Mouse (Mus musculus) hindbrain, postnatal 0 days (tissue): ENCODE measurements around the gene Ehd4. TPM values are rescaled to one million over a fixed set of nuclear protein-coding genes. Genes with fewer than 3 reads are reported as not detected.

Experiments used
- ATAC-seq: fragments of 200-750 bp; cut with Nextera tagmentation; 2 replicates; pipeline ENCODE4 v1.8.0; 2017; ENCODE audit warnings: mild to moderate bottlenecking, moderate TSS enrichment, moderate library complexity
- DNase-seq: peaks from one replicate; pipeline ENCODE4 v3.0.0-alpha.2; 2015; ENCODE audit warnings: low spot score
- H3K27ac ChIP-seq: fragments of 300-500 bp; sonication (generic); 2 replicates; pipeline ENCODE4 v1.5.1; 2014; ENCODE audit warnings: mild to moderate bottlenecking
- H3K27me3 ChIP-seq: fragments of 300-500 bp; sonication (generic); 2 replicates; pipeline ENCODE4 v1.6.1; 2014; ENCODE audit warnings: low read length, mixed read lengths; ENCODE audit not compliant: insufficient read depth
- H3K36me3 ChIP-seq: fragments of 300-500 bp; sonication (generic); 2 replicates; pipeline ENCODE4 v1.6.1; 2014; ENCODE audit warnings: low read length, mixed read lengths; ENCODE audit not compliant: insufficient read depth
- H3K4me1 ChIP-seq: fragments of 300-500 bp; sonication (generic); 2 replicates; pipeline ENCODE4 v1.6.1; 2014; ENCODE audit warnings: antibody characterized with exemption, low read length, mixed read lengths; ENCODE audit not compliant: insufficient read depth
- H3K4me2 ChIP-seq: fragments of 300-500 bp; sonication (generic); 2 replicates; pipeline ENCODE4 v1.6.1; 2014; ENCODE audit warnings: low read depth, mild to moderate bottlenecking, low read length, moderate library complexity, mixed read lengths
- H3K4me3 ChIP-seq: fragments of 300-500 bp; sonication (generic); 2 replicates; pipeline ENCODE4 v1.5.1; 2014; ENCODE audit warnings: low read length
- H3K9ac ChIP-seq: fragments of 300-500 bp; sonication (generic); replicated peaks from 2 replicates; pipeline ENCODE4 v1.6.1; 2014; ENCODE audit warnings: mild to moderate bottlenecking, low read length, moderate library complexity, mixed read lengths
- H3K9me3 ChIP-seq: fragments of 300-500 bp; sonication (generic); 2 replicates; pipeline ENCODE4 v1.6.1; 2016; ENCODE audit warnings: low read length, mixed read lengths
- CTCF ChIP-seq: IDR thresholded peaks from 2 replicates; pipeline ENCODE4 v1.5.1; 2016; ENCODE audit warnings: antibody characterized with exemption, control low read depth, low read depth
- WGBS: fragments of 180-500 bp; shearing (Covaris S2); extraction: QIAGEN DNeasy Blood & Tissue Kit; methylation state at CpG from one replicate; pipeline ENCODE4 v1.1.7; 2014; 5-methylcytosine and 5-hydroxymethylcytosine counted together
- polyA plus RNA-seq: library from polyadenylated mRNA; unstranded; fragments of >200 nt; fragmentation: Nextera tagmentation; extraction: Ambion mirVana; gene quantifications from 2 replicates; pipeline ENCODE4 v1.2.1, GENCODE M21; 2015
- total RNA-seq: library from RNA; depleted of rRNA; stranded (reverse); fragments of >200 nt; gene quantifications from 2 replicates; pipeline ENCODE4 v1.2.3, GENCODE M21; 2014

Gene Ehd4
- total and polyA plus RNA-seq, 2 experiments from 2014 or later, result 6.3 to 24.6 TPM

DNA sequence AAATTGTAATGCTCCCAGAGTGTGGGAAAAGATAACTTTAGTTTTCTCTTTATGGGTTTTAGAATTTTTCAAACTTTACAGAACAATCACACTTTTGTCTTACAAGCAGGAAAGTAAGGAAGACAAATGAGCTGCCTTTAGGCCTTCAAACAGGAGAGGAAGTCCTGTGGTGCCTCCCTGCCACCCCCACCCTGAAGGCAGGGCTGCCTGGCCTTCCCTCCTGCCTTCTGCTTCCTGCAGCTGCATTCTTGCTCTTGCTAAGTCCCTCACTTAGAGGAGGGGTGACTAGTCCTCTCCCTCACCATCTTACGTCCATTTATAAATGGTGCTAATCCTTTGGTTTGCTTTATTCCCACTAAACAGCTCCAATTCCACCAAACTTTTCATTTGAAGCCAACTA lies 4.4 kb upstream of the Ehd4 start:
- no peak overlapping the region for H3K9ac ChIP-seq
- H3K4me1 ChIP-seq, result no peaks in the 10 kb centered on the region
- H3K36me3 ChIP-seq, result no peaks in the 10 kb centered on the region
- DNase-seq, result no peak
- WGBS, result 61% methylated on average over 1 of the region's 1 CpGs
- no peaks in the 10 kb centered on the region for H3K27me3 ChIP-seq
- no peaks in the 10 kb centered on the region for H3K9me3 ChIP-seq
- H3K27ac ChIP-seq, result no peak overlapping the region
- H3K4me3 ChIP-seq, result no peak overlapping the region
- no peak overlapping the region for H3K4me2 ChIP-seq
- no peak for TF ChIP-seq CTCF
- ATAC-seq, result no peak

DNA sequence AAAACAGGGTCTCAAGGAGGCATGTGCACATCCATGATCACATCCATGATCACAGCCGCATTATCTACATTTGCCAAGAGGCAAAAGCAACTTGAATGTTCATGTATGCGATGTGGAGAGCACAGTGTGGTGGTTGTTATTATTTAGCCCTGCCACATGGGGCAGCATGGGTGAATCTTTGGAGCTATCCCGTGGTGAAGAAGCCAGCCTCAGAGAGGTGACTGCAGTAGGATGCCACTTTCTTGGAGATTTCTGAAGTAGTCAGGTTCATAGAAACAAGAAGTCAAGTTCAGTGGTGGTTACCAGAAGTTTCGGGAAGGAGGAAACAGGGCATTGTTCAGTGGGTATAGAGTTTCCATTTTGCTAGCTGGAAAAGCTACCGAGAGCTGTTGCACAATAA lies 3.6 kb upstream of the Ehd4 start:
- no peak overlapping the region for H3K27ac ChIP-seq
- no peaks in the 10 kb centered on the region for H3K36me3 ChIP-seq
- TF ChIP-seq CTCF, result peak; percentile 44
- DNase-seq (no peak), ATAC-seq (no peak)
- H3K4me2 ChIP-seq, result no peak overlapping the region
- H3K4me1 ChIP-seq, result no peaks in the 10 kb centered on the region
- 56% methylated on average over 5 of the region's 5 CpGs for WGBS
- H3K27me3 ChIP-seq, result no peaks in the 10 kb centered on the region
- H3K9ac ChIP-seq, result no peak overlapping the region
- H3K9me3 ChIP-seq, result no peaks in the 10 kb centered on the region
- H3K4me3 ChIP-seq, result no peak overlapping the region

DNA sequence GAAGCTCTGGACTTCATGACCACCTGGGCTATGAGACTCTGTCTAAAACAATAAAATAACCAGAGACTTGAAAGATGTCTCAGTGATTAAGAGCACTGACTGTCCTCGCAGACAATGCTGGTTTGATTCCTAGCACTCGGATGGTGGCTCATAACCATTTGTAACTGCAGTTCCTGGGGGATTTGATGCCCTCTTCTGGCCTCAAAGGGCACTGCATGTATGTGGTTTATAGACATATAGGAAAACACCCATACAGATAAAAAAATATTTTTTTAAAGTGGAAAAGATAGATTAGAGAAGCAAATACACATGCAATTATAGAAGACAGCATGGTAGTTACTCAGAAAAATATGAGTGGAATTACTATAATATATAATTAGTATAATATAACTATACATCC lies 3.2 kb upstream of the Ehd4 start:
- Histone ChIP-seq H3K36me3 (no peaks in the 10 kb centered on the region), H3K9ac (no peak overlapping the region), H3K4me3 (no peak overlapping the region), H3K4me1 (no peaks in the 10 kb centered on the region), H3K9me3 (no peaks in the 10 kb centered on the region), H3K27me3 (no peaks in the 10 kb centered on the region), H3K4me2 (no peak overlapping the region), H3K27ac (no peak overlapping the region)
- ATAC-seq (no peak), DNase-seq (no peak)
- WGBS, result 73% methylated on average over 2 of the region's 2 CpGs
- TF ChIP-seq CTCF, result no peak

- no peaks in the 10 kb centered on the region for H3K4me1 ChIP-seq
- peak overlapping the region; percentile 63 for H3K9ac ChIP-seq
- 4% methylated on average over 38 of the region's 38 CpGs for WGBS
- no peaks in the 10 kb centered on the region for H3K9me3 ChIP-seq
- ATAC-seq (peak; percentile 8; the same call in 1 of the 2 replicates), DNase-seq (peak; percentile 3)
- H3K27me3 ChIP-seq, result no peaks in the 10 kb centered on the region
- no peaks in the 10 kb centered on the region for H3K36me3 ChIP-seq
- peak overlapping the region; percentile 78 for H3K4me3 ChIP-seq
- TF ChIP-seq CTCF, result 0 out of 2 replicates have a peak, but pooled peaks have one; percentile 6
- peak overlapping the region; percentile 97 for H3K4me2 ChIP-seq
- H3K27ac ChIP-seq, result peak overlapping the region; percentile 60; the same call in 1 of the 2 replicates
These were observed 633 bp downstream of the Ehd4 start for GRCm38 (mm10) chr2:120153586-120154360.

DNA sequence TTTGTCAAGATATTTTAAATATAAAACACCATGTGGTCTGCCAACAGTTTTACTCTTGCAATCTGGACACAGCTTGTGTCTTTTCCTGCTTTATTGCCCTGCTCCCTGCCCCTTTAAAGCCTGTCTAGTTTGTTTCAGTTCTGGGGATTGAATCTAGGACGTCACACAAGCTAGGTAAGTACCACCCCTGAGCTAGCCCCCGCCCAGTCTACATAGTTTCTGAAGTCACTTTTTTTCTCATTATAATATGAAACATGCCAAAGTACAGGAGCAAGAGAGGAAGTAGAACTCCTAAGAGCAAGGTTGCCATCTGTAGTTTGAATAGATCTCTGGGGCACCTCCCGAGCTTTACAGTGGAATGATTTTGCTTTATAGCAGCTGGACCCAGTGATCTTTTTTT lies 3.8 kb downstream of the Ehd4 start:
- DNase-seq (no peak), ATAC-seq (no peak)
- no peaks in the 10 kb centered on the region for H3K27me3 ChIP-seq
- no peaks in the 10 kb centered on the region for H3K36me3 ChIP-seq
- H3K4me1 ChIP-seq, result no peaks in the 10 kb centered on the region
- no peak overlapping the region for H3K27ac ChIP-seq
- 87% methylated on average over 3 of the region's 3 CpGs for WGBS
- H3K9me3 ChIP-seq, result no peaks in the 10 kb centered on the region
- H3K4me3 ChIP-seq, result no peak overlapping the region
- H3K4me2 ChIP-seq, result no peak overlapping the region
- H3K9ac ChIP-seq, result no peak overlapping the region
- no peak for TF ChIP-seq CTCF

DNA sequence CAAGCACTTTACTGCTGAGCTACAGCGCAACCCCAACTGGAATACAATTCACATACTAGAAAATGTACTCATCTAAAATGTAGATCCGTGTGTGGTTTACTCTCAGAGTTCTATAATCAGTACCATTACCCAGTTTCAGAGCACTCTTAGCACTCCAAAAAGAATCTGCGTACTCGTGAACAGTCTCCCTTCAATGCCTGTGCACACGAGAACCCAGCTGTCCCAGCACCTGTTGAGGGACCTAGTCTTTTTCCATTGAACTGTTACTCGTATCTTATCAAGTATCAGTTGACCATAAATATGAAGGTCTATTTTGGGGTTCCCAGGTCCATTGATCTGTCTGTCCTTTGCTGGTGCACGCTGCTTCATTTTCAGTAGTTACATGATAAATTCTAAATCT lies 4.8 kb downstream of the Ehd4 start:
- ATAC-seq (no peak), DNase-seq (no peak)
- WGBS, result 91% methylated on average over 7 of the region's 7 CpGs
- H3K36me3 ChIP-seq, result no peaks in the 10 kb centered on the region
- no peaks in the 10 kb centered on the region for H3K4me1 ChIP-seq
- H3K4me2 ChIP-seq, result no peak overlapping the region
- H3K9me3 ChIP-seq, result no peaks in the 10 kb centered on the region
- no peaks in the 10 kb centered on the region for H3K27me3 ChIP-seq
- no peak overlapping the region for H3K27ac ChIP-seq
- no peak overlapping the region for H3K4me3 ChIP-seq
- no peak for TF ChIP-seq CTCF
- H3K9ac ChIP-seq, result no peak overlapping the region

- 79% methylated on average over 3 of the region's 3 CpGs for WGBS
- no peaks in the 10 kb centered on the region for H3K36me3 ChIP-seq
- DNase-seq, result no peak
- no peak overlapping the region for H3K4me3 ChIP-seq
- H3K9ac ChIP-seq, result no peak overlapping the region
- H3K4me2 ChIP-seq, result no peak overlapping the region
- ATAC-seq, result no peak
- no peaks in the 10 kb centered on the region for H3K9me3 ChIP-seq
- H3K27me3 ChIP-seq, result no peaks in the 10 kb centered on the region
- TF ChIP-seq CTCF, result no peak
- H3K27ac ChIP-seq, result no peak overlapping the region
- H3K4me1 ChIP-seq, result no peaks in the 10 kb centered on the region
These were observed 6.4 kb downstream of the Ehd4 start for GRCm38 (mm10) chr2:120147999-120148398.
